Mouse (Mus musculus): ENCODE results near the gene Tstd3. TPM values are rescaled to one million over a fixed set of nuclear protein-coding genes. Genes with fewer than 3 reads are reported as not detected.

Tstd3 gene
- polyA plus RNA-seq, 1 experiment, result 3.9 TPM

DNA sequence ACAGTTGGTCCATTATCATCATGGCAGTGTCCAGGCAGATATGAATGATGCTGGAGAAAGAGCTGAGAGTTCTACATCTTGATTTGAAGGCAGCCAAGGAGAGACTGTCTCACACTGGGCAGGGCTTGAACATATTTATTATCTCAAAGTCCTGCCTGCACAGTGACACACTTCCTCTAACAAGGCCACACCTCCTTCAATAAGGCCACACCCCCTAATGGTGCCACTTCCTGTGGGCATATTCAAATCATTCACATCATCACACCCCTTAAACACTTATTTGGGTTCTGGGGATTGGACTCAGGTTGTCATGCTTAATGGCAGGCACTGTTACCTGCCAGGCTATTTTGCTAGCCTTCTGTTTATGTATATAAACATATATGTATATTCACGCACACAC lies 5.3 kb upstream of the Tstd3 start:
- Histone ChIP-seq H3K4me1 (ENCODE audit: control insufficient read depth, insufficient read depth, low read length) (peaks cover 3% of the 10 kb centered on the region; the same call in 1 of the 2 replicates), H3K36me3 (ENCODE audit: control insufficient read depth, insufficient read depth, low read length) (no peaks in the 10 kb centered on the region), H3K27ac (ENCODE audit: insufficient read depth, low read depth, low read length) (no peak overlapping the region), H3K27me3 (replicated peaks; ENCODE audit: control insufficient read depth, insufficient read depth, low read length) (no peaks in the 10 kb centered on the region), H3K4me3 (ENCODE audit: insufficient read depth, low read depth, low read length) (no peak overlapping the region)
- DNase-seq, result no peak
- 98% methylated on average over 1 of the region's 1 CpGs for WGBS
- TF ChIP-seq POLR2A (IDR thresholded peaks at IDR 0.05; ENCODE audit: low read depth, low read length) (no peak), CTCF (conservative IDR thresholded peaks at IDR 0.05; ENCODE audit: insufficient read depth, insufficient read length, low read depth, low read length) (no peak)

DNA sequence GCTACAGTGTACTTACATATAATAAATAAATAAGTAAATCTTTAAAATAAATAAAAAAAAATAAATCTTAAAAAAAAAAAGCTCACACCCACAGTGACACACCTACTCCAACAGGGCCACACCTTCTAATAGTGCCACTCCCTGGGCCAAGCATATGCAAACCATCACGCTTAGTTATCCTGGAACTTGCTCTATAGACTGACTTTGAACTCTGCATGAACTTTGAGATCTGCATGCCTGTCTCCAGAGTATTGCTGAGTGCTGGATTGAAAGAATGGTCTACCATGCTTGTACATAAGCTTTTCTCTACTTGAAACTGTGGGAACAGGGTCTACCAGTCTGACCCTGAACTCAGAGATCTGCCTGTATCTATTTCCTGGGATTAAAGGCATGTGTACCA lies 4.1 kb upstream of the Tstd3 start:
- TF ChIP-seq CTCF (conservative IDR thresholded peaks at IDR 0.05; ENCODE audit: insufficient read depth, insufficient read length, low read depth, low read length) (no peak), POLR2A (IDR thresholded peaks at IDR 0.05; ENCODE audit: low read depth, low read length) (no peak)
- DNase-seq, result no peak
- WGBS, result 93% methylated on average over 1 of the region's 1 CpGs
- H3K27me3 ChIP-seq (replicated peaks; ENCODE audit: control insufficient read depth, insufficient read depth, low read length), result no peaks in the 10 kb centered on the region
- no peak overlapping the region for H3K4me3 ChIP-seq (ENCODE audit: insufficient read depth, low read depth, low read length)
- H3K4me1 ChIP-seq (ENCODE audit: control insufficient read depth, insufficient read depth, low read length), result no peaks in the 10 kb centered on the region
- no peak overlapping the region for H3K27ac ChIP-seq (ENCODE audit: insufficient read depth, low read depth, low read length)
- H3K36me3 ChIP-seq (ENCODE audit: control insufficient read depth, insufficient read depth, low read length), result no peaks in the 10 kb centered on the region

DNA sequence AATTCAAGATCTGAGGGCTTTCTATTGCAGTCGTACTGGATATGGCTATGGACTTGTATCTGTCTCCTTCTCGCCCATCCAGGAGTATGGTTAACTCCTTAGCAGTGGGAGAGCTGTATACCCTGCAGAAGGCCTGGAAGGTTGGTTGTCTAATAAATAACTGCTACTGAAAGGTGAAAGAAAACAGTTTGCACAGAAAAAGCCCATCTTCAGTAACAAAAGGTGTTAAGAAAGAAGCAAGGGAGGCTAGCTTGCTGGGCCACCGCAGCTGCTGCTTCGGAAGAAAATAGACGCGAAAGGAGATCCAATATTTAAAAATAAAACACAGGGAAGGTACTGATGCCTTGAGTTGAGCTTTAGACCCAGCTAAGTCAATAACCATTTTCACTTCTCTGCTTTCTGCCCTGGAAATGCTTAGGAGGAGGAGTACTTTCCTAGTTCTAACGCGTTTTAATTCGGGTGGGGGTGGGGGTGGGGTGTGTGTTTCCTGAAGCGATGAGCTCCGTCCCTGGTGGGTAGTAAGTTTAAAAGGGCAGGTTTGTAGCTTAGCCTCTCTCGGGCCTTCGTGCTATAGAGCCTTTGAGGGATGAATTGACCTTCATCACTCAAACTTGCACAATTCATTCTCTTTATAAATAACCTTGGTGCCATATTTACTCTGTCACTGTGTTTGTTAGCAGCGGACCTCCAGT lies 695 bp downstream of the Tstd3 start:
- no peak overlapping the region for H3K27ac ChIP-seq (ENCODE audit: insufficient read depth, low read depth, low read length)
- no peaks in the 10 kb centered on the region for H3K36me3 ChIP-seq (ENCODE audit: control insufficient read depth, insufficient read depth, low read length)
- WGBS, result 17% methylated on average over 14 of the region's 14 CpGs
- no peak for DNase-seq
- H3K27me3 ChIP-seq (replicated peaks; ENCODE audit: control insufficient read depth, insufficient read depth, low read length), result no peaks in the 10 kb centered on the region
- TF ChIP-seq POLR2A (IDR thresholded peaks at IDR 0.05; ENCODE audit: low read depth, low read length) (no peak), CTCF (conservative IDR thresholded peaks at IDR 0.05; ENCODE audit: insufficient read depth, insufficient read length, low read depth, low read length) (no peak)
- peak overlapping the region; percentile 97 for H3K4me3 ChIP-seq (ENCODE audit: insufficient read depth, low read depth, low read length)
- H3K4me1 ChIP-seq (ENCODE audit: control insufficient read depth, insufficient read depth, low read length), result no peaks in the 10 kb centered on the region

DNA sequence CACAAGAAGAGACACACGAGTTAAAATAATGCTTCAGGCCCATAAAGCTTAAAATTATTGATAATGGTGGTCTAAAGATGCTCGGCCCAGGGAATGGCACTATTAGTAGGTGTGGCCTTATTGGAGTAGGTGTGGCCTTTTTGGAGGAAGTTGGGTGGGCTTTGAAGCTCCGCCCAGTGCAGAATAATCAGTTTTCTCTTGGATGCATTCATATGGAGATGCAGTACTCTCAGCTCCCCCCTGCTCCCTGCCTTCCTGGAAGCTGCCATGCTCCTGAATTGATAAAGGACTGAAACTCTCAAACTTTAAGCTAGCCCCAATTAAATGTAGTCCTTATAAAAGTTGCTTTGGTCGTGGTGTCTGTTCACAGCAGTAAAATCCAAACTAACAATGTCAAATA lies 3.2 kb downstream of the Tstd3 start:
- no peak overlapping the region for H3K4me3 ChIP-seq (ENCODE audit: insufficient read depth, low read depth, low read length)
- H3K4me1 ChIP-seq (ENCODE audit: control insufficient read depth, insufficient read depth, low read length), result no peaks in the 10 kb centered on the region
- no peak for DNase-seq
- no peaks in the 10 kb centered on the region; the same call in 1 of the 2 replicates for H3K36me3 ChIP-seq (ENCODE audit: control insufficient read depth, insufficient read depth, low read length)
- H3K27ac ChIP-seq (ENCODE audit: insufficient read depth, low read depth, low read length), result no peak overlapping the region
- TF ChIP-seq POLR2A (IDR thresholded peaks at IDR 0.05; ENCODE audit: low read depth, low read length) (no peak), CTCF (conservative IDR thresholded peaks at IDR 0.05; ENCODE audit: insufficient read depth, insufficient read length, low read depth, low read length) (no peak)
- H3K27me3 ChIP-seq (replicated peaks; ENCODE audit: control insufficient read depth, insufficient read depth, low read length), result no peaks in the 10 kb centered on the region
- WGBS, result 81% methylated on average over 4 of the region's 4 CpGs

DNA sequence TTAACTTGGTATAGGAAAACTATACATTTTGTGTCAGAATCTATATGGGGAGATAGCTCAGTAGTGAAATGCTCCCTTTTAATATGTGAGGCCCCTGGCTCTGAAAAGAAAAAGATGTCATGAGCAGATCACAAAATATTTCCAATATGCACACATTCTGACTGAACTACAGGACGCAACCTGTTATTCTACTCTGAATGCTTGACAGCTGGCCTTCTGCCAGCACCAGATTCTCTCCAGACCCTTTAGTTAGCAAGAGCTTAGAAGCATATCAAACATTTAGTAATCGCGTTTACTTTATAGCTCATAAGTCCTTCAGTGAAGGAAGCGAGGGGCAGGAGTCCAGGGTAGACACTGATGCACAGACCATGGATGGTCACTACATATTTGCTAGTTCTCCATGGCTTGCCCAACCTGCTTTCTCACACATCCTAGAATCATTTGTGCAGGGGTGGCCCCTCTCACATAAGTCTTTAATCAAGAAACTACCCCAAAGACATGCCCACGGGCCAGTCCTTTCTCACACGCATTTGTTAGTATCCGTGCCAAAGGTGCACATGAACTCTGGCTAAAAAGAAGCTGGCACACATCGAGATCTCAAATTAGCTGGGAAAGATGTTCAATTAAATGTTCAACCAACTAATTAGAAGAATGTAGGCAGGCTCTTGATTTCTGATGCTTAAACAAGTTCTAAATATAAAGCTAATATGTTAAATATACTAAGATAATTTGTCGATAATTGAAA lies 5.4 kb downstream of the Tstd3 start:
- TF ChIP-seq CTCF (conservative IDR thresholded peaks at IDR 0.05; ENCODE audit: insufficient read depth, insufficient read length, low read depth, low read length), result no peak
- no peak for TF ChIP-seq POLR2A (IDR thresholded peaks at IDR 0.05; ENCODE audit: low read depth, low read length)
- H3K36me3 ChIP-seq (ENCODE audit: control insufficient read depth, insufficient read depth, low read length), result no peaks in the 10 kb centered on the region; the same call in 1 of the 2 replicates
- WGBS, result 84% methylated on average over 9 of the region's 9 CpGs
- H3K27me3 ChIP-seq (replicated peaks; ENCODE audit: control insufficient read depth, insufficient read depth, low read length), result no peaks in the 10 kb centered on the region
- DNase-seq, result peak; percentile 6
- H3K27ac ChIP-seq (ENCODE audit: insufficient read depth, low read depth, low read length), result no peak overlapping the region
- no peaks in the 10 kb centered on the region for H3K4me1 ChIP-seq (ENCODE audit: control insufficient read depth, insufficient read depth, low read length)
- no peak overlapping the region for H3K4me3 ChIP-seq (ENCODE audit: insufficient read depth, low read depth, low read length)

DNA sequence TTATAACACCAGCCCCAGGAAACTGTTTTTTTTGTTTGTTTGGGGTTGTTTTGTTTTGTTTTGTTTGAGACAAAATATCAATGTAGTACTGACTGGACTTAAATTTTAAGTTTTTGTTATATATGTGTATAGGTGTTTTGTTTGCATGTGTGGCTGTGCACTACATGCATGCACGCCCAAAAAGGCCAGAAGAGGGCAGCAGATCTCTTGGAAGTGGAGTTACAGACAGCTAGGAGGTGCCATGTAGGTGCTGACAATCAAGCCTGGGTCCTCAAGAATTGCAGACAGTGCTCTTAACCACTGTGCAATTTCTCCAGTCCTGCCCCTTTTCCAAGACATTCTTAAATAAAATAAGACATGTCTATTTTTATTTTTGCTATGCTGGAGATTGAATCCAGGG lies 8.2 kb downstream of the Tstd3 start:
- DNase-seq, result no peak
- WGBS, result 70% methylated on average over 1 of the region's 1 CpGs

DNA sequence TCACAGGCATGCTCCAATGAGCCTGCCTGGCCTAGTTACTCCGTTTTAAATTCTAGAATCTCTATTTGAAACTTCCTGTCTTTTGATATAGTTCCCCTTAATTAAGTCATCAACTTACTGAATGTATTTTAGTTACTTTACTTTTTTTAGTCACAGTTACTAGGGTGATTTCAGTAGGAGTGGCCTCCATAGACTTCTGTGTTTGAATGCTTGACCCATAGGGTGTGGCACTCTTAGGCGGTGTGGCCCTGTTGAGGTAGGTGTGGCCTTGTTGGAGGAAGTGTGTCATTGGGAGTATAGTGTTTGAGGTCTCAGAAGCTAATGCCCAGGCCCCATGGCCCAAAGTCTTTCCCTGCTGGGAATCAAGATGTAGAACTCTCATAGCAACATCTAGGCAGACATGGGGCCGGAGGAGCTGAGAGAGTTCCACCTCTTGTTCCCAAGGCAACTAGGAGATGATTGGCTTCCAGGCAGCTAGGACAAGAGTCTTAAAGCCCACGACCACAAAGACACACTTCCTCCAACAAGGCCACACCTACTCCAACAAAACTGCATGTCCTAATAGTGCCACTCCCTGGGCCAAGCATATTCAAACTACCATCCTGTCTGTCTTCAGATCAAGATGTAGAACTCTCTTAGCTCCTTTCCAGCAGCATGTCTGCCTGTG lies 11.8 kb downstream of the Tstd3 start:
- Histone ChIP-seq H3K27ac (ENCODE audit: insufficient read depth, low read depth, low read length) (no peak overlapping the region), H3K4me1 (ENCODE audit: control insufficient read depth, insufficient read depth, low read length) (no peaks in the 10 kb centered on the region), H3K27me3 (replicated peaks; ENCODE audit: control insufficient read depth, insufficient read depth, low read length) (no peaks in the 10 kb centered on the region), H3K4me3 (ENCODE audit: insufficient read depth, low read depth, low read length) (no peak overlapping the region), H3K36me3 (ENCODE audit: control insufficient read depth, insufficient read depth, low read length) (no peaks in the 10 kb centered on the region; the same call in 1 of the 2 replicates)
- TF ChIP-seq POLR2A (IDR thresholded peaks at IDR 0.05; ENCODE audit: low read depth, low read length) (no peak), CTCF (conservative IDR thresholded peaks at IDR 0.05; ENCODE audit: insufficient read depth, insufficient read length, low read depth, low read length) (no peak)
- no peak for DNase-seq
- WGBS, result 64% methylated on average over 4 of the region's 4 CpGs

More for the DNA sequence above, 8.2 kb downstream of the Tstd3 start:
- H3K4me1 ChIP-seq (ENCODE audit: control insufficient read depth, insufficient read depth, low read length), result no peaks in the 10 kb centered on the region
- no peak overlapping the region for H3K4me3 ChIP-seq (ENCODE audit: insufficient read depth, low read depth, low read length)
- no peaks in the 10 kb centered on the region for H3K27me3 ChIP-seq (replicated peaks; ENCODE audit: control insufficient read depth, insufficient read depth, low read length)
- no peaks in the 10 kb centered on the region; the same call in 1 of the 2 replicates for H3K36me3 ChIP-seq (ENCODE audit: control insufficient read depth, insufficient read depth, low read length)
- TF ChIP-seq CTCF (conservative IDR thresholded peaks at IDR 0.05; ENCODE audit: insufficient read depth, insufficient read length, low read depth, low read length) (0 out of 2 replicates have a peak, but pooled peaks have one; percentile 15), POLR2A (IDR thresholded peaks at IDR 0.05; ENCODE audit: low read depth, low read length) (no peak)
- no peak overlapping the region for H3K27ac ChIP-seq (ENCODE audit: insufficient read depth, low read depth, low read length)

Data from kidney, adult 2 months (tissue).